Mouse (Mus musculus) granulocyte monocyte progenitor cell, adult 5-6 weeks (primary cell): ENCODE results near the gene Cntn1. TPM values are rescaled to one million over a fixed set of nuclear protein-coding genes. Genes with fewer than 3 reads are reported as not detected.

Experiments
- total RNA-seq, 2 experiments: library from RNA; stranded (forward) in 1 of 2; stranded (reverse) in 1 of 2; fragments of 200-712, 200-1000 nt in 1 of 2; fragments of >200 nt in 1 of 2; fragmentation: Nextera tagmentation in 1 of 2; gene quantifications; 2 replicates each; pipeline ENCODE4 v1.2.3; 2014 to 2017

Cntn1 gene
- total RNA-seq, 2 experiments from 2014 or later, result not detected

Other genes with a start within 250 kb of the Cntn1 start
- gene Smgc, start 212.9 kb upstream of the Cntn1 start, total RNA-seq (2014; fragmentation: Nextera tagmentation), result not detected in 2 replicates
- not detected in 2 replicates for gene Smgc, start 212.9 kb upstream of the Cntn1 start, total RNA-seq (2017)